Mouse (Mus musculus): ENCODE measurements around the gene Map3k20.

- no peak for TF ChIP-seq POLR2A (IDR thresholded peaks at IDR 0.05; ENCODE audit: low read depth, low read length)
- TF ChIP-seq CTCF (IDR thresholded peaks at IDR 0.05; ENCODE audit: extremely low read depth, insufficient read length, insufficient replicate concordance, low read depth, low read length) = no peak
Observed at GRCm38 (mm10) chr2:72328435-72328834, 43.0 kb downstream of the Map3k20 start.
